Mouse (Mus musculus): ENCODE measurements around the gene Tubb4b. TPM values are rescaled to one million over a fixed set of nuclear protein-coding genes. Genes with fewer than 3 reads are reported as not detected.
A peak's percentile ranks its signal among the peaks of the same experiment; 100 is the strongest.

Tubb4b gene
- polyA plus RNA-seq, 1 experiment from 2014 or later: 704 TPM

GRCm38 (mm10) chr2:25242101-25242506 lies 17.6 kb upstream of the Tubb4b start, which contains the start of the genes Rnf208 and Cysrt1:
Gene Rnf208, plus strand, starts transcription at chr2:25242255.
Gene Cysrt1, minus strand, starts transcription at chr2:25242452.
- peak within 1 kb of the TSS; percentile 50 for H3K4me3 ChIP-seq
- no peak within 1 kb of the TSS for H3K27ac ChIP-seq
- peak within 1 kb of the TSS; percentile 97 for H3K4me2 ChIP-seq
- H3K9ac ChIP-seq: peak within 1 kb of the TSS; percentile 42
- no peaks in the 10 kb centered on the region for H3K9me3 ChIP-seq
- H3K36me3 ChIP-seq: no peaks in the 10 kb centered on the region
- H3K27me3 ChIP-seq: peaks cover 25% of the 10 kb centered on the region
- under 1% methylated on average over 34 of the region's 59 CpGs for WGBS
- no peak for ATAC-seq (ENCODE audit: borderline replicate concordance, extremely low read depth, low FRiP score, low TSS enrichment)
- peaks cover 27% of the 10 kb centered on the region for H3K4me1 ChIP-seq

- peaks cover 27% of the 10 kb centered on the region for H3K4me1 ChIP-seq
- peak overlapping the region; percentile 97 for H3K4me2 ChIP-seq
- 12% methylated on average over 6 of the region's 6 CpGs for WGBS
- H3K27ac ChIP-seq: no peak overlapping the region
- no peaks in the 10 kb centered on the region for H3K9me3 ChIP-seq
- 0 out of 2 replicates have a peak, but pooled peaks have one; percentile 20 for ATAC-seq (ENCODE audit: borderline replicate concordance, extremely low read depth, low FRiP score, low TSS enrichment)
- peaks cover 25% of the 10 kb centered on the region for H3K27me3 ChIP-seq
- peak overlapping the region; percentile 50 for H3K4me3 ChIP-seq
- no peak overlapping the region for H3K9ac ChIP-seq
- no peaks in the 10 kb centered on the region for H3K36me3 ChIP-seq
Measured at GRCm38 (mm10) chr2:25241438-25241775, 16.9 kb upstream of the Tubb4b start.

GRCm38 (mm10) chr2:25240723-25241437 lies 16.4 kb upstream of the Tubb4b start:
- Histone ChIP-seq H3K27ac (peak overlapping the region; percentile 22; the same call in 1 of the 2 replicates), H3K9ac (peak overlapping the region; percentile 23; the same call in 1 of the 2 replicates), H3K4me1 (peaks cover 27% of the 10 kb centered on the region), H3K36me3 (no peaks in the 10 kb centered on the region), H3K4me2 (peak overlapping the region; percentile 97), H3K9me3 (no peaks in the 10 kb centered on the region), H3K27me3 (peaks cover 30% of the 10 kb centered on the region), H3K4me3 (peak overlapping the region; percentile 50)
- under 1% methylated on average over 29 of the region's 29 CpGs for WGBS
- ATAC-seq (ENCODE audit: borderline replicate concordance, extremely low read depth, low FRiP score, low TSS enrichment): peak; percentile 83

GRCm38 (mm10) chr2:25240310-25240709 lies 15.8 kb upstream of the Tubb4b start:
- peak overlapping the region; percentile 97 for H3K4me2 ChIP-seq
- WGBS: 51% methylated on average over 8 of the region's 8 CpGs
- peak overlapping the region; percentile 50 for H3K4me3 ChIP-seq
- peak overlapping the region; percentile 22; the same call in 1 of the 2 replicates for H3K27ac ChIP-seq
- H3K36me3 ChIP-seq: no peaks in the 10 kb centered on the region
- H3K27me3 ChIP-seq: peaks cover 32% of the 10 kb centered on the region
- no peaks in the 10 kb centered on the region for H3K9me3 ChIP-seq
- H3K9ac ChIP-seq: 0 out of 2 replicates have a peak overlapping the region, but pooled peaks have one; percentile 23
- 0 out of 2 replicates have a peak, but pooled peaks have one; percentile 8 for ATAC-seq (ENCODE audit: borderline replicate concordance, extremely low read depth, low FRiP score, low TSS enrichment)
- peaks cover 27% of the 10 kb centered on the region for H3K4me1 ChIP-seq

GRCm38 (mm10) chr2:25239766-25240165 lies 15.3 kb upstream of the Tubb4b start:
- ATAC-seq (ENCODE audit: borderline replicate concordance, extremely low read depth, low FRiP score, low TSS enrichment): no peak
- no peak overlapping the region for H3K4me3 ChIP-seq
- no peaks in the 10 kb centered on the region for H3K9me3 ChIP-seq
- peaks cover 32% of the 10 kb centered on the region for H3K27me3 ChIP-seq
- 81% methylated on average over 3 of the region's 3 CpGs for WGBS
- H3K4me2 ChIP-seq: no peak overlapping the region
- peaks cover 27% of the 10 kb centered on the region for H3K4me1 ChIP-seq
- H3K9ac ChIP-seq: no peak overlapping the region
- H3K36me3 ChIP-seq: no peaks in the 10 kb centered on the region
- H3K27ac ChIP-seq: no peak overlapping the region

GRCm38 (mm10) chr2:25238106-25238505 lies 13.6 kb upstream of the Tubb4b start:
- H3K27me3 ChIP-seq: peaks cover 33% of the 10 kb centered on the region
- no peak overlapping the region for H3K9ac ChIP-seq
- H3K36me3 ChIP-seq: no peaks in the 10 kb centered on the region
- no peak for ATAC-seq (ENCODE audit: borderline replicate concordance, extremely low read depth, low FRiP score, low TSS enrichment)
- no peak overlapping the region for H3K4me2 ChIP-seq
- no peak overlapping the region for H3K4me3 ChIP-seq
- H3K4me1 ChIP-seq: peaks cover 27% of the 10 kb centered on the region
- H3K9me3 ChIP-seq: no peaks in the 10 kb centered on the region
- H3K27ac ChIP-seq: no peak overlapping the region

- H3K27ac ChIP-seq: no peak overlapping the region
- H3K36me3 ChIP-seq: no peaks in the 10 kb centered on the region
- H3K4me3 ChIP-seq: no peak overlapping the region
- H3K27me3 ChIP-seq: peaks cover 31% of the 10 kb centered on the region
- no peak overlapping the region for H3K9ac ChIP-seq
- ATAC-seq (ENCODE audit: borderline replicate concordance, extremely low read depth, low FRiP score, low TSS enrichment): no peak
- 41% methylated on average over 4 of the region's 4 CpGs for WGBS
- no peaks in the 10 kb centered on the region for H3K9me3 ChIP-seq
- peaks cover 22% of the 10 kb centered on the region for H3K4me1 ChIP-seq
- H3K4me2 ChIP-seq: no peak overlapping the region
Measured at GRCm38 (mm10) chr2:25237522-25237921, 13.0 kb upstream of the Tubb4b start.

- Histone ChIP-seq H3K4me3 (no peak within 1 kb of the TSS), H3K4me1 (peaks cover 13% of the 10 kb centered on the region), H3K4me2 (no peak within 1 kb of the TSS), H3K9me3 (no peaks in the 10 kb centered on the region), H3K27ac (no peak within 1 kb of the TSS), H3K27me3 (peaks cover 23% of the 10 kb centered on the region), H3K36me3 (no peaks in the 10 kb centered on the region), H3K9ac (no peak within 1 kb of the TSS)
- no peak for ATAC-seq (ENCODE audit: borderline replicate concordance, extremely low read depth, low FRiP score, low TSS enrichment)
- WGBS: 23% methylated on average over 8 of the region's 8 CpGs
Measured at GRCm38 (mm10) chr2:25236614-25237013, 12.1 kb upstream of the Tubb4b start, which contains the start of gene Rnf224. Gene Rnf224, minus strand, starts transcription at chr2:25236787.

- Histone ChIP-seq H3K27ac (no peak overlapping the region), H3K9me3 (no peaks in the 10 kb centered on the region), H3K36me3 (no peaks in the 10 kb centered on the region), H3K9ac (no peak overlapping the region), H3K4me3 (no peak overlapping the region), H3K4me1 (no peaks in the 10 kb centered on the region), H3K4me2 (no peak overlapping the region), H3K27me3 (peaks cover 16% of the 10 kb centered on the region)
- no peak for ATAC-seq (ENCODE audit: borderline replicate concordance, extremely low read depth, low FRiP score, low TSS enrichment)
- WGBS: 45% methylated on average over 5 of the region's 5 CpGs
Measured at GRCm38 (mm10) chr2:25234551-25235220, 10.2 kb upstream of the Tubb4b start.

GRCm38 (mm10) chr2:25234050-25234449 lies 9.5 kb upstream of the Tubb4b start, which contains the start of gene Slc34a3:
Gene Slc34a3, minus strand, starts transcription at chr2:25234364.
- H3K27me3 ChIP-seq: peaks cover 16% of the 10 kb centered on the region
- H3K4me2 ChIP-seq: no peak within 1 kb of the TSS
- no peaks in the 10 kb centered on the region; the same call in 1 of the 2 replicates for H3K4me1 ChIP-seq
- no peaks in the 10 kb centered on the region for H3K36me3 ChIP-seq
- WGBS: 73% methylated on average over 3 of the region's 3 CpGs
- H3K4me3 ChIP-seq: no peak within 1 kb of the TSS
- no peaks in the 10 kb centered on the region for H3K9me3 ChIP-seq
- ATAC-seq (ENCODE audit: borderline replicate concordance, extremely low read depth, low FRiP score, low TSS enrichment): no peak
- H3K9ac ChIP-seq: no peak within 1 kb of the TSS
- no peak within 1 kb of the TSS for H3K27ac ChIP-seq

- no peaks in the 10 kb centered on the region for H3K9me3 ChIP-seq
- H3K9ac ChIP-seq: no peak overlapping the region
- H3K4me1 ChIP-seq: peaks cover 5% of the 10 kb centered on the region; the same call in 1 of the 2 replicates
- no peaks in the 10 kb centered on the region for H3K36me3 ChIP-seq
- 71% methylated on average over 4 of the region's 4 CpGs for WGBS
- no peak overlapping the region for H3K4me3 ChIP-seq
- no peak for ATAC-seq (ENCODE audit: borderline replicate concordance, extremely low read depth, low FRiP score, low TSS enrichment)
- H3K27me3 ChIP-seq: peaks cover 16% of the 10 kb centered on the region
- H3K27ac ChIP-seq: no peak overlapping the region
- H3K4me2 ChIP-seq: no peak overlapping the region
Measured at GRCm38 (mm10) chr2:25233421-25233820, 8.9 kb upstream of the Tubb4b start.

- no peak for ATAC-seq (ENCODE audit: borderline replicate concordance, extremely low read depth, low FRiP score, low TSS enrichment)
- WGBS: 57% methylated on average over 12 of the region's 12 CpGs
Measured at GRCm38 (mm10) chr2:25231038-25231437, 6.5 kb upstream of the Tubb4b start.

More at GRCm38 (mm10) chr2:25231038-25231437, 6.5 kb upstream of the Tubb4b start:
- Histone ChIP-seq H3K9ac (no peak overlapping the region), H3K27me3 (peaks cover 13% of the 10 kb centered on the region), H3K4me2 (no peak overlapping the region), H3K9me3 (no peaks in the 10 kb centered on the region), H3K4me3 (no peak overlapping the region), H3K36me3 (no peaks in the 10 kb centered on the region), H3K27ac (no peak overlapping the region), H3K4me1 (peaks cover 11% of the 10 kb centered on the region)
